Mouse (Mus musculus) cortical plate, adult 2 months (tissue): Measurements from ENCODE around the gene Xpnpep2.

Experiments used
- CTCF ChIP-seq: fragments of 200-500 bp; IDR thresholded peaks from 2 replicates; pipeline ENCODE4 v1.5.1; 2011; ENCODE audit warnings: mild to moderate bottlenecking, control low read depth, low read length; ENCODE audit not compliant: insufficient read depth; ENCODE audit errors: extremely low read depth
- POLR2A ChIP-seq: fragments of 200-500 bp; IDR thresholded peaks from 2 replicates; pipeline ENCODE4 v1.6.1; 2011; ENCODE audit warnings: mild to moderate bottlenecking, low read length, control low read depth; ENCODE audit not compliant: insufficient read depth; ENCODE audit errors: extremely low read depth

DNA sequence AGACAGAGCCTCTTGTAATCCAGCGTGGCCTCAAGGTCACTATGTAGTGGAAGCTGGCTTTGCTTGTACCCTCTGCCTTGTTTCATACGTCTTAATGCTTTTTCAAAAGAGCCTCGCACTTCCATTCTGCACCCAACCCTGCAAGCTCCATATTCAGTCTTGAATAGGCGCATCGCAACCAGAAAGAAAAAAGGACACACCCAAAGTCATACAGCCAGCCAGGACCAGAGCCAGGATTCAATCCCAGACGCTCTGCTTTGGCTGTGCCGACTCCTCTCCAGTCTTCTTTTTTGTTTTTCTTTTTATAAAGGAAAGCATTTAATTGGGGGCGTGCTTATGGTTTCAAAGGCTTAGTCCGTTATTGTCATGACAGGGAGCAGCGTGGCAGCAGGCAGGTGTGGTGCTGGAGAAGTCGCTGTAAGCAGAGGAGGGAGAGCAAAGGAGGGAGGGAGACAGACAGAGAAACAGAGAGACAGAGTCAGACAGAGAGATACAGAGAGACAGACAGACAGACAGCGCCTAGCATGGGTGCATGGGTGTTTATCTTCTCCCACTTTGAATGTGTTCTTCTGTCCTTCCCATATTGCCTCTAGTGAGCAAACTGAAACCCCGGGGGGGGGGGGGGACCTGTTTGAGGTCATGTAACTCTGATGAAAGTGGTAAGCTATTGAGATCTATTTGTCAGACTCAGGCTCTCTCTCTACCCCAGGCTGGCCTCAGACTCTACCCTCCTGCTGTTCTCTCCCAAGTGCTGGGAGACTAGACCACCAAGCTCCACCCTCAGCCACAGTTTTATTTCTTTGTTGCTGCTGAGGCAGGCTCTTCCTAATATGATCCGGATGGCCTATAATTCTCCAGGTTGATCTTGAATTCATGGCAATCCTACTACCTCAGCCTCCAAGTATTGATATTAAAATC is 31.1 kb downstream of the Xpnpep2 start:
- no peak for TF ChIP-seq POLR2A
- no peak for TF ChIP-seq CTCF
